Mouse (Mus musculus) activated CD4-positive, CD25-positive, alpha-beta regulatory T cell, adult 9 weeks (primary cell): ENCODE measurements around the gene Mpnd. TPM values are rescaled to one million over a fixed set of nuclear protein-coding genes. Genes with fewer than 3 reads are reported as not detected.

Source experiments
- polyA plus RNA-seq: library from polyadenylated mRNA; unstranded; fragments of 100-300 nt; shearing (Covaris generic); gene quantifications from one replicate; pipeline ENCODE4 v1.2.1, GENCODE M21; 2017

The Mpnd gene
- 36.2 TPM for polyA plus RNA-seq

GRCm38 (mm10) chr17:56005415-56006061, at the start of gene Mpnd, which contains the start of gene Stap2:
TSS of gene Mpnd (plus strand) at chr17:56005711.
TSS of gene Stap2 (minus strand) at chr17:56005584.

GRCm38 (mm10) chr17:55958918-55959728, 46.4 kb upstream of the Mpnd start, which contains the start of gene Yju2:
TSS of gene Yju2 (plus strand) at chr17:55959099.

DNA sequence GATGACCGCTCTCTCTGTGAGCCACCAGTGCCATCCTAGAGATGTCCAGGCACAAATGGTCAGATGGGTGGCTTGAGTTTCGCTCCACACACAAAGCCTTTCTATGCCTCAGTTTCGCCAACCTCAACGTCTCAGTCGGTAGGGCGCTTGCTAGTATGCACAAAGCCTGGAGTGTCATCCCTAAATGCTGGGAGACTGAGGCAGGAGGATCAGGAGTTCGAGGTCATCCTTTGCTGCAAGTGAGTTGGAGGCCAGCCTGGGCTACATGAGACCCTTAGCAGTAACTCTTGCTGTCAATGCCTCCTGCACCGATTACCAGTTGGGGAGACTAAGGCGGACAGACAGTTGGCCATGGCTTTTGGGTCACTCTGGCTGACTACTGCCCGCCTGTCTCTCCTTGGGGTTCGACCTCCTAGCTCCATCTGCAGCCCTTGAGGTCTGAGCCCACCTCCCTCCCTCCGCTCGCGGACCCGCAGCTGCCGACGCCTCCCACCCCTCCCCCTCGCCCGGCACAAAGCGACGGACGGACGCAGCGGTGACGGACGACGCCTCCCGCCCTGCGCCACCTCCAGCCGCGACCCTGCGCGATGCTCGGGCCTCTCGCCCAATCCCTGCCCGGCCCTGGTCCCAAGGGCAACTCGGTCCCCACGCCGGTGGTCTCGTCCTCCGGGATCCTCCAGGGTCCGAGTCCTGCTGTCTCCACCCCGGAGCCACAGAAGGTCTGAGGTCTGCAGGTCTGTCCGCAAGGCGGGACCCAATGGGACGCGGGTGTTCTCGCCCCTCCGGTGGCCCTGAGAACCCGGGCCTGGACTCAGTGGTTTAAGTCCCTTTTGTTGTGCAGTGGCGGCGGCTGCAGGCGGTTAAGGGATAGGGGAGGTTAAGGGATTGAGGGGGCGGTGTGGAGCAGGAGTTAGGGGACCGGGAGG, 35.3 kb upstream of the Mpnd start, which contains the start of gene Shd:
Gene Shd, plus strand, starts transcription at position 502 of the 926 bp plus-strand sequence.

GRCm38 (mm10) chr17:55986030-55986961, 19.2 kb upstream of the Mpnd start, which contains the start of gene Fsd1:
TSS of gene Fsd1 (plus strand) at chr17:55986509.

DNA sequence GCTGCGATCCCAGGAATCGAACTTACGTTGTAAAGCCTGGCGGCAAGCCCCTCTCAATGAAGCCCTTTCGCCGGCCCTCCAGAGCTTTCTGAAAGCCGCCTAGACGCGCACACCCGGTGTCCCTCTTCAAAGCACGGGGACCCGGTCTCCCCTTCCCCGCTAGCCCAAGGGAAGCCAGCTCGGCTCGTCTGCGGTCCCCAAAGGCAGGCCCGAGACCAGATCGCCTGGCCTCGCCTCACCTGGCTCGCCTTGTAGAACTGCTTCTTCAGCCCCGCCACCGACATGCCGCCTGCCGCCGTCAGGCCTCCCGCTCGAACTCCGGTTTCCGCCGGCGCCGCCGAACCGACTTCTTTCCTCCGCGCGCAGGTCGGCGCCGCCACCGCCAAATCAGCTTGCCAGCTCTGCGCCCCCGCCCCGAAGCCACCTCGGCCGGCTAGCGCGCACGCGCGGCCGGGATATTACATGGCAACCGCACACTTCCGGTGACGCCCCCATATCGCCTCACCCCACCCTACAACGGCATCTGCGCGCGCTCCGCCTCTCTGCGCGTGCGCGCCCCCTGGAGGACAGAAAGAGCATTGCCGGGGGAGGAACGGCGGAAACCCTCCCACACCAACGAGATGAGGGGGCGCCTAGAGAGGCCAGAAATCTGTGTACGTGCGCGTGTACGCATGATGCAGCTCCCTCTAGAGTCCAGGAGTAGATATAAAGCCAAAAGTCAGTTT, 30.8 kb downstream of the Mpnd start, which contains the start of gene Sh3gl1:
Gene Sh3gl1, minus strand, starts transcription at position 460 of the 725 bp plus-strand sequence.

DNA sequence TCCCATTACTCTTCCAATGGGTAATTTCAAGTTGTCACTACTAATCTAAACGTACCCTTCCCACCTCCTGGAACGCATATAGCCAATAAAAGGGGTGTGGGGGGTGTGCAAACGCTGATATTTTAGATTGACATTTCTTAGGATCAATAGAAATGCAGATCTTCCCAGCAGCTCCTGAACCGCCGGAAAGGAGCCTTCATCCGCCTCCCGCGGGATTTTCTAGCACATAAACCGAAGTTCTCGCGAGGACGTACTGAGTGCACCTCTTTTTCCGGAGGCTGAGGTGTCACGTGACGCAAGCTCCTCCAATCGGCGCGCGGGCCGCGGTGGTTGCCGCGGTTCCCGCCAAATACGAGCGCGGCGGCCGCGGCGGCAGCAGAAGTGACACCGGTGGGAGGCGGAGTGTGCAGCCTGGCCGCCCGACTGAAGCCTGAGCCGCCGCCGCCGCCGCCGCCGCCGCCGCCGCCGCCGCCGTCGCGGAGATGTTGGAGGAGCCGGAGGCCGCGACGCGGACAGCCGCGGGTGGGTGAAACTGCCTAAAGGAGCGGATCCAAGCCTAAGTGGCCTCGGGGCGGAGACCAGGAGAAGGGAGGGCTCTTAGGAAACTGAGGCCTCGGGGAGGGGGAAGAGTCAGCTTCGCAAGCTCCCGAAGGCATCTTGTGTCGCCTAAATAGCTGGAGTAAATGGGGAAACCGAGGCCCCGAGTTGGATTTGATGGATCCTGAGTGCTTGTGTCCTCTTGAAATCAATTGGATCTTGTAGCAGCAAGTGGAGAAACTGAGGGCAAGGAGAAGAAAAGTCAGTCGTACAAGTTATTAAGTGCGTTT, 34.7 kb downstream of the Mpnd start, which contains the start of gene Chaf1a:
Gene Chaf1a, plus strand, starts transcription at position 410 of the 827 bp plus-strand sequence.

Other genes with a start within 250 kb of the Mpnd start
- 23.6 TPM for gene Zfp119a, start 126.8 kb upstream of the Mpnd start, polyA plus RNA-seq
- gene Zfp959, start 113.6 kb upstream of the Mpnd start, polyA plus RNA-seq: 29.5 TPM
- 11.9 TPM for gene Zfp119b, start 56.2 kb upstream of the Mpnd start, polyA plus RNA-seq
- gene Ebi3, start 53.1 kb upstream of the Mpnd start, polyA plus RNA-seq: 82.9 TPM
- 32.8 TPM for gene Yju2, start 46.6 kb upstream of the Mpnd start, polyA plus RNA-seq
- gene Shd, start 35.2 kb upstream of the Mpnd start, polyA plus RNA-seq: not detected
- not detected for gene Fsd1, start 19.2 kb upstream of the Mpnd start, polyA plus RNA-seq
- 0.49 TPM for gene Stap2, start 127 bp upstream of the Mpnd start, polyA plus RNA-seq
- 164 TPM for gene Sh3gl1, start 30.9 kb downstream of the Mpnd start, polyA plus RNA-seq
- 1.2 TPM for gene Chaf1a, start 34.7 kb downstream of the Mpnd start, polyA plus RNA-seq
- 75.5 TPM for gene Ubxn6, start 69.3 kb downstream of the Mpnd start, polyA plus RNA-seq
- gene Hdgfl2, start 73.9 kb downstream of the Mpnd start, polyA plus RNA-seq: 139 TPM
- not detected for gene Plin4, start 104.1 kb downstream of the Mpnd start, polyA plus RNA-seq
- gene Plin5, start 111.9 kb downstream of the Mpnd start, polyA plus RNA-seq: not detected
- gene Lrg1, start 116.3 kb downstream of the Mpnd start, polyA plus RNA-seq: not detected
- not detected for gene Sema6b, start 134.6 kb downstream of the Mpnd start, polyA plus RNA-seq
- 34.1 TPM for gene Tnfaip8l1, start 156.8 kb downstream of the Mpnd start, polyA plus RNA-seq
- gene Mydgf, start 178.2 kb downstream of the Mpnd start, polyA plus RNA-seq: 60.7 TPM
- gene Dpp9, start 213.2 kb downstream of the Mpnd start, polyA plus RNA-seq: 40.5 TPM